Mouse (Mus musculus) lung, postnatal 0 days (tissue): ENCODE results near the gene Smim27.

Source experiments
- CTCF ChIP-seq: IDR thresholded peaks from 2 replicates; pipeline ENCODE4 v1.5.1; 2016; ENCODE audit warnings: antibody characterized with exemption, mild to moderate bottlenecking
- EP300 ChIP-seq: IDR thresholded peaks from 2 replicates; pipeline ENCODE4 v1.6.1; 2016; ENCODE audit warnings: antibody characterized with exemption, mild to moderate bottlenecking, control low read depth

DNA sequence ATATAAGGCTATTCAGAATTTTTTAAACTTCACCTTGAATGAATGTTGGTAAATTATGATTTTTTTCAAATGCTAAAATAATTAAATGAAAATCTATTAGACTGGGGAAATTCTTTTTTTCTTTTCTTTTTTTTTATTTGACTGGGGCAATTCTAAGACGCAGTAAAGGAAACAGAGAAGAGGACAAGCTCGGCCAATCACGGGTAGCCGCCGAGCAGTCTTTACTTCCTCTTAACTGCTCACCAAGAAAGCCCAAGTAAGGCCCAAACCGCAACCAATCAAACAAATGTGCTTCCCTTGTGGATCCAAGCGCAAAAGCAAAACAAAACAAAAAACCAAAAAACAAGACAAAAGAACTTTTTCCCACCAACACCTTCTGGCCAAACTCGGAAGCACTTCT is 25.3 kb upstream of the Smim27 start:
- TF ChIP-seq CTCF (no peak), EP300 (no peak)
